8 mouse cellular contexts compared by ENCODE assay signal in genomic region chr6:88242604-88243003, GRCm38 (mm10). TPM values are rescaled to one million over a fixed set of nuclear protein-coding genes. Genes with fewer than 3 reads are reported as not detected.
A peak's percentile ranks its signal among the peaks of the same experiment; 100 is the strongest.
DNase-seq lines count a peak whose midpoint lies in the region; ATAC-seq and TF ChIP-seq lines count a peak whose summit lies in the region.

No protein-coding gene starts in this region.

- ATAC-seq in G1E (ENCODE audit: extremely low read depth, insufficient number of reproducible peaks, low FRiP score, poor library complexity, severe bottlenecking) = peak; percentile 45; the same call in 1 of the 2 replicates
- peak; percentile 52 for ATAC-seq in heart, embryonic 14.5 days (ENCODE audit: insufficient number of reproducible peaks, insufficient read depth, low FRiP score, low read depth)
- peak; percentile 84 for ATAC-seq in kidney, embryonic 16.5 days (ENCODE audit: low FRiP score, low TSS enrichment)
- ATAC-seq in lung, embryonic 16.5 days (ENCODE audit: low read depth) = peak; percentile 84
- no peak for ATAC-seq in monocyte, adult 5-6 weeks (replicated peaks; ENCODE audit: insufficient number of reproducible peaks, low FRiP score, low TSS enrichment, poor library complexity, severe bottlenecking)

- 1% methylated on average over 15 of the region's 15 CpGs for WGBS in heart, embryonic 14.5 days
- WGBS in kidney, embryonic 16.5 days = 2% methylated on average over 15 of the region's 15 CpGs
- 2% methylated on average over 15 of the region's 15 CpGs for WGBS in lung, embryonic 16.5 days

- peaks cover 14% of the 10 kb centered on the region for H3K27me3 ChIP-seq in G1E (ENCODE audit: insufficient read depth, low read length)
- peaks cover 17% of the 10 kb centered on the region for H3K27me3 ChIP-seq in heart, embryonic 14.5 days (ENCODE audit: control insufficient read depth, insufficient read depth, low read length)
- H3K27me3 ChIP-seq in kidney, embryonic 16.5 days (ENCODE audit: insufficient read depth, low read length) = peaks cover 5% of the 10 kb centered on the region; the same call in 1 of the 2 replicates
- peaks cover 6% of the 10 kb centered on the region for H3K27me3 ChIP-seq in lung, embryonic 16.5 days (ENCODE audit: control insufficient read depth, insufficient read depth, low read depth, low read length)

- peak; percentile 62 for DNase-seq in G1E (ENCODE audit: low spot score)
- peak; percentile 65 for DNase-seq in brain, embryonic 14.5 days (ENCODE audit: low read depth)
- peak; percentile 16 for DNase-seq in fibroblast of lung, adult 2 months (ENCODE audit: low read depth)
- DNase-seq in right cerebral cortex, adult 18-20 months = peak; percentile 25

- H3K4me3 ChIP-seq in G1E (ENCODE audit: low read depth, low read length) = no peak overlapping the region
- H3K4me3 ChIP-seq in heart, embryonic 14.5 days (ENCODE audit: control insufficient read depth in 1 of 2, insufficient read depth in 1 of 2, low read depth in 1 of 2, low read length in 2 of 2) = no peak overlapping the region
- H3K4me3 ChIP-seq in kidney, embryonic 16.5 days (ENCODE audit: low read length) = no peak overlapping the region
- no peak overlapping the region for H3K4me3 ChIP-seq in lung, embryonic 16.5 days (ENCODE audit: low read length)

- H3K36me3 ChIP-seq in G1E (replicated peaks) = no peaks in the 10 kb centered on the region
- H3K36me3 ChIP-seq in heart, embryonic 14.5 days (ENCODE audit: control insufficient read depth, insufficient read depth, low read length) = no peaks in the 10 kb centered on the region
- H3K36me3 ChIP-seq in kidney, embryonic 16.5 days (ENCODE audit: insufficient read depth, low read length) = no peaks in the 10 kb centered on the region
- no peaks in the 10 kb centered on the region for H3K36me3 ChIP-seq in lung, embryonic 16.5 days (ENCODE audit: control insufficient read depth, insufficient read depth, low read length)

- H3K4me2 ChIP-seq in heart, embryonic 14.5 days (ENCODE audit: low read length) = 0 out of 2 replicates have a peak overlapping the region, but pooled peaks have one; percentile 16
- H3K4me2 ChIP-seq in kidney, embryonic 16.5 days (replicated peaks; ENCODE audit: low read depth, low read length) = peak overlapping the region; percentile 19; the same call in 1 of the 2 replicates
- no peak overlapping the region for H3K4me2 ChIP-seq in lung, embryonic 16.5 days (ENCODE audit: low read depth, low read length)

- no peak for TF ChIP-seq POLR2A in brain, embryonic 14.5 days (IDR thresholded peaks at IDR 0.05; ENCODE audit: borderline replicate concordance, extremely low read depth, insufficient read depth, insufficient read length, poor library complexity, severe bottlenecking)

- peaks cover 51% of the 10 kb centered on the region for H3K4me1 ChIP-seq in G1E (ENCODE audit: insufficient read depth, low read depth, low read length)
- peaks cover 0 to 3% of the 10 kb centered on the region in 2 experiments; a peak in 1 of 4 replicates for H3K4me1 ChIP-seq in heart, embryonic 14.5 days (ENCODE audit: control insufficient read depth in 2 of 2, insufficient read depth in 2 of 2, low read length in 2 of 2)
- H3K4me1 ChIP-seq in kidney, embryonic 16.5 days (ENCODE audit: insufficient read depth, low read length) = 0 out of 2 replicates have a peak, but pooled peaks cover 4% of the 10 kb centered on the region
- H3K4me1 ChIP-seq in lung, embryonic 16.5 days (replicated peaks; ENCODE audit: control insufficient read depth, insufficient read depth, low read length) = no peaks in the 10 kb centered on the region

- no peak overlapping the region for H3K9ac ChIP-seq in heart, embryonic 14.5 days (ENCODE audit: low read length)
- H3K9ac ChIP-seq in kidney, embryonic 16.5 days (replicated peaks; ENCODE audit: low read length) = no peak overlapping the region
- H3K9ac ChIP-seq in lung, embryonic 16.5 days (ENCODE audit: low read length) = no peak overlapping the region

- no peaks in the 10 kb centered on the region for H3K9me3 ChIP-seq in G1E (replicated peaks)
- no peaks in the 10 kb centered on the region for H3K9me3 ChIP-seq in heart, embryonic 14.5 days (ENCODE audit: control insufficient read depth, low read length)
- no peaks in the 10 kb centered on the region for H3K9me3 ChIP-seq in kidney, embryonic 16.5 days (ENCODE audit: low read length)
- H3K9me3 ChIP-seq in lung, embryonic 16.5 days (ENCODE audit: control insufficient read depth, low read length) = no peaks in the 10 kb centered on the region

- TF ChIP-seq CTCF in G1E (IDR thresholded peaks at IDR 0.05; ENCODE audit: low read depth, low read length) = peak; percentile 42
- TF ChIP-seq CTCF in brain, embryonic 14.5 days (IDR thresholded peaks at IDR 0.05; ENCODE audit: borderline replicate concordance, extremely low read depth, insufficient read depth, insufficient read length) = peak; percentile 73

- H3K27ac ChIP-seq in heart, embryonic 14.5 days (replicated peaks in 1 of 2; ENCODE audit: control insufficient read depth in 1 of 2, insufficient read depth in 1 of 2, low read depth in 2 of 2, low read length in 2 of 2) = no peak overlapping the region
- H3K27ac ChIP-seq in kidney, embryonic 16.5 days (ENCODE audit: low read length) = no peak overlapping the region
- no peak overlapping the region for H3K27ac ChIP-seq in lung, embryonic 16.5 days (ENCODE audit: low read length)

RNA-seq across cellular contexts. Expression of gene Dnajb8, which starts 20.5 kb away (rescaled TPM):
- total RNA-seq in G1E (2014; fragmentation: Nextera tagmentation) (not detected in 2 replicates), G1E (2017) (0.11 TPM in 1 of 2 replicates, not detected in the other)
- polyA plus RNA-seq in G1E (2012) = not detected in 2 replicates
- not detected in 2 replicates for polyA plus RNA-seq in brain, embryonic 14.5 days (2012; rRNA removed)
- polyA plus RNA-seq in heart, embryonic 14.5 days (2014; fragmentation: Nextera tagmentation; extraction: Ambion mirVana) = not detected in 2 replicates
- not detected in 2 replicates for polyA plus RNA-seq in kidney, embryonic 16.5 days (2015; fragmentation: Nextera tagmentation; extraction: Ambion mirVana)
- polyA plus RNA-seq in lung, embryonic 16.5 days (2015; fragmentation: Nextera tagmentation; extraction: Ambion mirVana) = not detected in 2 replicates
- total RNA-seq in monocyte, adult 5-6 weeks (2017) = 1.4 TPM in 1 of 3 replicates, not detected in the others

RNA-seq across cellular contexts. Expression of gene Gata2, which starts 48.9 kb away (rescaled TPM):
- total RNA-seq in G1E (2014; fragmentation: Nextera tagmentation) = 264 and 265 TPM in 2 replicates
- total RNA-seq in G1E (2017) = 127 and 145 TPM in 2 replicates
- polyA plus RNA-seq in G1E (2012) = 1,748 and 2,211 TPM in 2 replicates
- polyA plus RNA-seq in brain, embryonic 14.5 days (2012; rRNA removed) = 11.4 and 15.6 TPM in 2 replicates
- polyA plus RNA-seq in heart, embryonic 14.5 days (2014; fragmentation: Nextera tagmentation; extraction: Ambion mirVana) = 12.5 and 18.6 TPM in 2 replicates
- 66.3 and 68.9 TPM in 2 replicates for polyA plus RNA-seq in kidney, embryonic 16.5 days (2015; fragmentation: Nextera tagmentation; extraction: Ambion mirVana)
- polyA plus RNA-seq in lung, embryonic 16.5 days (2015; fragmentation: Nextera tagmentation; extraction: Ambion mirVana) = 23.6 and 23.9 TPM in 2 replicates
- 15.4 to 30.8 TPM (median 28.8 TPM) in 3 replicates for total RNA-seq in monocyte, adult 5-6 weeks (2017)

Comparison
In these comparisons a context has a peak if more than half of its experiments do, and no peak if none do; other contexts are left out.
1. RNA of gene Gata2, which starts 48.9 kb away (polyA plus RNA-seq): 1,748 to 2,211 TPM in G1E; 66.3 to 68.9 TPM in kidney, embryonic 16.5 days, 23.6 to 23.9 TPM in lung, embryonic 16.5 days, 12.5 to 18.6 TPM in heart, embryonic 14.5 days and 11.4 to 15.6 TPM in brain, embryonic 14.5 days; every median in the first group is over 10 times any median in the second.
2. Peak in every context shown above with its lines, with median percentiles within 50 percentile points of each other: DNase-seq.